In genomic region chr11:69629802-69630201, GRCm38 (mm10) we compare ENCODE assay signal across 13 mouse cellular contexts. TPM values are rescaled to one million over a fixed set of nuclear protein-coding genes. Genes with fewer than 3 reads are reported as not detected.
DNase-seq lines count a peak whose midpoint lies in the region; ATAC-seq and TF ChIP-seq lines count a peak whose summit lies in the region.
"Had no signal": no experiment of that assay in that cellular context is flagged by ENCODE, and none has a peak within 500 bp of the region (broad histone marks: within the 10 kb centered on the region; RNA-seq: fewer than 3 reads in every experiment).

No protein-coding gene starts in this region.

- ATAC-seq in kidney, embryonic 14.5 days (ENCODE audit: low FRiP score, low TSS enrichment): no peak
- no peak for ATAC-seq in inflammation-experienced regulatory T-cells, adult 6 months
- ATAC-seq: activated CD4-positive, CD25-positive, alpha-beta regulatory T cell, adult 4 months had no signal

- no peaks in the 10 kb centered on the region for H3K27me3 ChIP-seq in kidney, adult 2 months (replicated peaks; ENCODE audit: control insufficient read depth, insufficient read depth, low read length)
- H3K27me3 ChIP-seq in kidney, embryonic 14.5 days (ENCODE audit: control insufficient read depth, insufficient read depth, low read length): no peaks in the 10 kb centered on the region

- no peak overlapping the region for H3K9ac ChIP-seq in kidney, embryonic 14.5 days (ENCODE audit: low read depth, low read length)

- H3K27ac ChIP-seq in kidney, adult 2 months (ENCODE audit: insufficient read depth, low read depth, low read length): no peak overlapping the region
- H3K27ac ChIP-seq in kidney, embryonic 14.5 days (ENCODE audit: low read depth, low read length): no peak overlapping the region

- TF ChIP-seq CTCF in kidney, adult 2 months (conservative IDR thresholded peaks at IDR 0.05; ENCODE audit: insufficient read depth, insufficient read length, low read depth, low read length): peak; percentile 16; the same call in 1 of the 2 replicates

- peak; percentile 38 for DNase-seq in kidney, adult 2 months
- peak; percentile 21 for DNase-seq in thymus, postnatal 14 days
- no peak for DNase-seq in thymus, postnatal 25 days
- DNase-seq in brain, adult 2 months (ENCODE audit: low read depth, low spot score): peak; percentile 47
- DNase-seq in urinary bladder, postnatal 25 days (ENCODE audit: low spot score): no peak
- DNase-seq in frontal cortex, adult 2 months (ENCODE audit: extremely low spot score in 1 of 2, low spot score in 1 of 2): no peak
- DNase-seq: cerebellum, adult 9-11 months; right cerebral cortex, postnatal 4 days had no signal

- TF ChIP-seq POLR2A in kidney, adult 2 months (IDR thresholded peaks at IDR 0.05; ENCODE audit: low read depth, low read length): no peak

- no peaks in the 10 kb centered on the region for H3K9me3 ChIP-seq in kidney, embryonic 14.5 days (ENCODE audit: control insufficient read depth, low read length)

- no peak overlapping the region for H3K4me2 ChIP-seq in kidney, embryonic 14.5 days (replicated peaks; ENCODE audit: low read depth, low read length)

- H3K36me3 ChIP-seq in kidney, adult 2 months (ENCODE audit: control insufficient read depth, insufficient read depth, low read length): no peaks in the 10 kb centered on the region
- H3K36me3 ChIP-seq in kidney, embryonic 14.5 days (ENCODE audit: control insufficient read depth, insufficient read depth, low read length): peaks cover 2% of the 10 kb centered on the region; the same call in 1 of the 2 replicates

- peaks cover 3% of the 10 kb centered on the region; the same call in 1 of the 2 replicates for H3K4me1 ChIP-seq in kidney, adult 2 months (ENCODE audit: control insufficient read depth, insufficient read depth, low read length)
- H3K4me1 ChIP-seq in kidney, embryonic 14.5 days (ENCODE audit: control insufficient read depth, insufficient read depth, low read length): peaks cover 11% of the 10 kb centered on the region

- H3K4me3 ChIP-seq in kidney, adult 2 months (ENCODE audit: insufficient read depth, low read depth, low read length): no peak overlapping the region
- H3K4me3 ChIP-seq in kidney, embryonic 14.5 days (ENCODE audit: low read length): no peak overlapping the region

- 44% methylated on average over 1 of the region's 1 CpGs for WGBS in kidney, adult 2 months
- 74% methylated on average over 1 of the region's 1 CpGs for WGBS in kidney, embryonic 14.5 days

RNA-seq across cellular contexts. Expression of gene Fxr2, which starts 3.0 kb away (rescaled TPM):
- polyA plus RNA-seq in kidney, adult 2 months (2012; rRNA removed): 49.9 and 50.8 TPM in 2 replicates
- polyA plus RNA-seq in kidney, embryonic 14.5 days (2014; fragmentation: Nextera tagmentation; extraction: Ambion mirVana): 30.7 and 33.3 TPM in 2 replicates
- polyA plus RNA-seq in inflammation-experienced regulatory T-cells, adult 6 months (2017; shearing (Covaris generic)): 1 to 10 TPM; 7.6 to 9.3 (median 9.1) TPM
- 136 and 154 TPM in 2 replicates for polyA plus RNA-seq in frontal cortex, adult 2 months (2012; rRNA removed)

RNA-seq across cellular contexts. Expression of gene Sat2, which starts 8.0 kb away (rescaled TPM):
- polyA plus RNA-seq in kidney, adult 2 months (2012; rRNA removed): 16.7 and 18.8 TPM in 2 replicates
- polyA plus RNA-seq in kidney, embryonic 14.5 days (2014; fragmentation: Nextera tagmentation; extraction: Ambion mirVana): 16.9 and 22.6 TPM in 2 replicates
- not detected for polyA plus RNA-seq in inflammation-experienced regulatory T-cells, adult 6 months (2017; shearing (Covaris generic))
- 20.3 and 26.3 TPM in 2 replicates for polyA plus RNA-seq in frontal cortex, adult 2 months (2012; rRNA removed)
- polyA plus RNA-seq: activated CD4-positive, CD25-positive, alpha-beta regulatory T cell, adult 4 months had no signal

RNA-seq across cellular contexts. Expression of gene Shbg, which starts 12.1 kb away (rescaled TPM):
- 0.42 and 0.48 TPM in 2 replicates for polyA plus RNA-seq in kidney, adult 2 months (2012; rRNA removed)
- not detected in 2 replicates for polyA plus RNA-seq in kidney, embryonic 14.5 days (2014; fragmentation: Nextera tagmentation; extraction: Ambion mirVana)
- under 1 TPM in 1 of 3 experiments, not detected in 2; 0.40 TPM for polyA plus RNA-seq in inflammation-experienced regulatory T-cells, adult 6 months (2017; shearing (Covaris generic))
- 0.11 and 0.16 TPM in 2 replicates for polyA plus RNA-seq in frontal cortex, adult 2 months (2012; rRNA removed)
- polyA plus RNA-seq: activated CD4-positive, CD25-positive, alpha-beta regulatory T cell, adult 4 months; intestine, embryonic 14.5 days; lung, embryonic 16.5 days had no signal

RNA-seq across cellular contexts. Expression of gene Atp1b2, which starts 24.1 kb away (rescaled TPM):
- 20.0 and 22.5 TPM in 2 replicates for polyA plus RNA-seq in kidney, adult 2 months (2012; rRNA removed)
- 7.6 and 11.4 TPM in 2 replicates for polyA plus RNA-seq in kidney, embryonic 14.5 days (2014; fragmentation: Nextera tagmentation; extraction: Ambion mirVana)
- under 1 TPM in 1 of 3 experiments, not detected in 2; 0.17 TPM for polyA plus RNA-seq in inflammation-experienced regulatory T-cells, adult 6 months (2017; shearing (Covaris generic))
- polyA plus RNA-seq in frontal cortex, adult 2 months (2012; rRNA removed): 324 and 357 TPM in 2 replicates

RNA-seq across cellular contexts. Expression of gene Sox15, which starts 25.3 kb away (rescaled TPM):
- polyA plus RNA-seq in kidney, adult 2 months (2012; rRNA removed): 0.58 and 0.70 TPM in 2 replicates
- 0.51 TPM in 1 of 2 replicates, not detected in the other for polyA plus RNA-seq in kidney, embryonic 14.5 days (2014; fragmentation: Nextera tagmentation; extraction: Ambion mirVana)
- polyA plus RNA-seq in inflammation-experienced regulatory T-cells, adult 6 months (2017; shearing (Covaris generic)): not detected
- polyA plus RNA-seq in frontal cortex, adult 2 months (2012; rRNA removed): 0.34 TPM in 1 of 2 replicates, not detected in the other
- polyA plus RNA-seq: activated CD4-positive, CD25-positive, alpha-beta regulatory T cell, adult 4 months had no signal

Comparison
In these comparisons a context has a peak if more than half of its experiments do, and no peak if none do; other contexts are left out.
1. DNase-seq: peak in kidney, adult 2 months (single experiment), thymus, postnatal 14 days (single experiment) and brain, adult 2 months (single experiment); none in thymus, postnatal 25 days (single experiment), urinary bladder, postnatal 25 days (single experiment) and frontal cortex, adult 2 months (0 of 2).
2. RNA of gene Sat2, which starts 8.0 kb away (polyA plus RNA-seq): 20.3 to 26.3 TPM in frontal cortex, adult 2 months, 16.7 to 18.8 TPM in kidney, adult 2 months and 16.9 to 22.6 TPM in kidney, embryonic 14.5 days; not detected in inflammation-experienced regulatory T-cells, adult 6 months; every median in the first group is over 10 times any median in the second.